Mouse (Mus musculus) G1E-ER4 (cell line): ENCODE data around the gene Dbn1. TPM values are rescaled to one million over a fixed set of nuclear protein-coding genes. Genes with fewer than 3 reads are reported as not detected.

ENCODE experiments used
- GATA1 ChIP-seq: IDR thresholded peaks from one replicate; pipeline ENCODE4 v1.8.0; 2012; ENCODE audit warnings: low read length, inconsistent platforms
- polyA plus RNA-seq: library from polyadenylated mRNA; stranded (reverse); fragments of >175 nt; gene quantifications from 2 replicates; pipeline ENCODE4 v1.2.3, GENCODE M21; 2012

Dbn1 gene
- 0.03 TPM in 1 of 2 replicates, not detected in the other for polyA plus RNA-seq

DNA sequence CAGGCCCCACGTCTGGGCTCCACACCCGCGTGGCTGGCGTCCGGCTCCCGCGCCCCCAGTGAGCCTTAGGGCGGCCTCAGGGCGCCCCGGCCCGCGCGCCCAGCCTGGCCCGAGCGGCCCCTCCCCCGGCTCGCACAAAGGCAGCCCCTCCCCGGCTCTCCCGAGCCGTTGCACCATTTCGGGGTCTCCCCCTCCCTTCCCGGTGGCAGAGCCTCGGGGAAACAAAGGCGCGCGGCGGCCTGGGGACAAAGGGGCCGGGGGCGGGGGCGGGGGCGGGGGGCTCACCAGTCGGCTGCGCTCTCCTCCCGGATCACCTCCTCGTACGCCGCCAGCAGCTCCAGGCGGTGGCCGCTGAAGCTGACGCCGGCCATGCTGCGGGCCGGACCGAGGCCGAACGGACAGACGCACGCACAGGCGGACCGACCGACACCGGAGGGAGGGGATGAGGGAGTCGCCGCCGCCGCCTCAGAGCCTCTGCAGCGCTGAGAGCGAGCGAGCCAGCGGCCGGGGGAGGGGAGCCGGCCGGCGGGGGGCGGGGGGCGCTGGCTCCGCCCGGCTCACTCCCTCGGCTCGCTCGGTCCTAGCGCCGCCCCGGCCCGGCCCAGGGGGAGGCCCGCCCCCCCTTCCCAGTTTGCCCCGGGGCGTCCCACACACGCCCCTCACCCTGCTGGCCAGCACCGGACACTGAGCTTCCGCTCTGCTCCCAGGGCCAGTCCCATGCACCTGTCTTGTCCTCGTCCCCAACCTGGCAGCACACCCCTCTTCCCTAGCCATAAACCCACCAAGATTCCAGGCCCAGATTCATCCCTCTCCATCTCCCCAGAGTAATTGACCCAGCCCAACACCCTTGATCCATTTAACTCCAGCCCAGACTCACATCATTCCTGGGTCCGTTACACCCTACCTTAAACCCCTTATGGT is at the start of gene Dbn1:
Dbn1 (minus strand) TSS at position 534 of the 921 bp plus-strand sequence.
- TF ChIP-seq GATA1: no peak

DNA sequence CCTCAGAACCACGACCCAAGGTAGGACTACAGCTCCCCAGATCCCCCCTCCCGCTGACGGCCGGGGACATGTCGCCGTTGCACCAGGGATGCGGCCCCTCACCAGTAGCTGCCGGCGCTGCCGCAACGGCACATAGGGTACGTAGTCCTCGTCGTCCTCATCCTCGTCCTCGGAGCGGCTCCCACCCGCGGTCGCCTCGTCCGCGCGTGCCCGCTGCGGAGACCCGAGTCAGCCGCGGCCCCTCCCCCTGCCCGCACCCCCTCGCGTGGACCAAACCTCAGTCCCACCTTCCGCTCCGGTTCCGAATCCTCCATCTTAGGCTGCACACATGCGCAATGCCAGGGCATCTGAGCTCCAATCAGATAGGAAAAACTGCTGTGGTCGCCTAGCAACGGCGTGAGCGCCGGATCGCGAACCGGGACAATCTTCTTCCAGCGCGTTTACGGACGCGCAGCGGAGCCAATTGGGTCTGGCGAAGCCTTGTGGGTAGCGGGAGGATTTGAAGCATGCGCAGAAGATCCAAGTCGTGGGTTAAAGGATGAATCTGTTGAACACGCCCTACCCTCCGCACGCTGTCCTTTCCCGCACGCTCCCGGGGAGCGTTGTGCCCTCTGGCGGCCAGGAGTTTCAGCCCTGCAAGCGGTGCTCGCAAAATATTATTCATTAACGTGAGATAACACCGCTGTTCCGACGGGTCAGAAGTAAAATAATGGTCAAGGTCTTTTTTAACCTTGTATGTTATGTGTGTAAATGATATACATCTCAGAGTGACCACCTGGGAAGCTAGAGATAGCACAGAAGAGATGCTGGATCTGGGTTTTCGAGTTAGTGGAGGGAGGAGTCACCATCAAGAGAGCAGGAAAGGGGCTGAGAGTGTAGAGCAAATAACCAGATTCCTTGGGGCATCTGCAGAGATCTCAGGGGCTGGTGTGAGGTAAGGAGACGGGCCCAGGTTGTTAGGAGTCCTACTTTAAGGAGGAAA is 48.6 kb upstream of the Dbn1 start, which contains the start of gene Ddx41:
Ddx41 (minus strand) TSS at position 465 of the 982 bp plus-strand sequence.
- no peak for TF ChIP-seq GATA1

DNA sequence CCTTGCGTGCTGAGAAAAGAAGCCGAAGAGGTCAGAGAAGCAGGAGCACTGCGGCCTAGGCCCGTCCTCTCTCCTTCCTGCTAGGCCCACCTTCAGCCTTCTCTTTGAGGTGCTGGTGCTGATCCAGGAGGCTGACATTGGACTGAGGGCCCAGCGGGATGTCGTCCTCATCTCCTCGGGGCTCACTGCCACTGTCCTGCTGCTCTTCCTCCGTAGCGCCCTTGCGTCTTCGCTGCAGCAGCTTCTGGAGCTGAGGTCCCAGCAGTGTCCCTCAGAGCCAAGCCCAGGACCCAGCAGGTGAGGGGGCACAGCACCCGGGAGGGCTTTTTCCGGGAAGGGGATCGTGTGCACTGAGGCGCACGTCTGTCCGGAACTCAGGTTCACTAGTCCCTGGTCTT is 47.9 kb upstream of the Dbn1 start:
- TF ChIP-seq GATA1: no peak

DNA sequence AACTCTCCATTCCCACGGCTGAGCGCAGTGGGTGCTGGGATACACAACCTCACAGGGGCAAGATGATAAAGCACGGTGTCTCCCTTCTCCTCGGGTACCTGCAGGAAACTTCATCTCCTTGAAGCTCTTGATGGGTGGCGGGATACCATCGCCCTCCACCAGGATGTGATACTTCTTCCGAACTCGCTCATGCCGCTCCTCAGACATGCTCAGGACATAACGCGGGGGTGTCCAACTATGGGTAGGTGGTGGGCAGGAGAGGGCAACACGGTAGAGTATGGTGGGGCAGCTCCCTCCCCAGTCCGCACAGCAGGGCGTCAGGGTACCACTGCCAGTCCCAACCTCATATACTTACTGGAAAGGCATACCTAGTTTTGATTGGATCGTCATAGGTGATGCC is 47.3 kb upstream of the Dbn1 start:
- no peak for TF ChIP-seq GATA1

DNA sequence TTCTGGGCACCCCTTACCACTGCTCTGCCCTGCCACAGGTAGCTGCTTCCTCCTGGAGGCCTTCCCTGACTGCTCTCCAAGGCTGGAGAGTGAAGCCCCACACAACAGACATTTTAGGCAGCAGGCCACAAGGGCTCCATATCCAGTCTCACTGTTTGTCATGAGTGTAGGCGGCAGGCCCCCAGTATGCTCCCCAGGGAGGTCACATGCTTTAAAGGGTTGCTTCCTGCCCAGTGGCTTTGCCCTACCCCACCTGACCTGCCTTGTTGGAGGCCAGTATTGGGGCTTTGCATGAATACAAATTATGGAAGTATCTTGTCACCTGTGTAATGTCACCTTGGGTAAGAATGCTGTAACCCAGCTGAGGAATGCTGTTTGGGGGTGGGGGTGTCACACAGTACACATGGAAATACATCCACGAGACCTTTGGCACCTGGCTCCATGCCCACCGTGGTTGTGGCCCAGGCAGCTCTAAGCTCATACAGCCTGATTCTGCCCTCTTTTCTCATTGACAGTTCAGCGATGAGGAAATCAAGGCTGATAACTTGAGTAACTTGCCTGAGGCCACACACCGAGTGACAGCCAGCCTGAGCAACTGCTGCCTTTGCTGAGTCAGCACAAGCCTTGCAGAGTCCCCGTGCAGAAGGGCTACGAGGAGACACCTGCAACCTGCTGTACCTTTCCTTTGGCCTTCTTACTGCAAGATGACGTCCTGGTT is 41.4 kb upstream of the Dbn1 start, which contains the start of gene Dok3:
Dok3 (minus strand) TSS at position 99 of the 718 bp plus-strand sequence.
- no peak for TF ChIP-seq GATA1

GRCm38 (mm10) chr13:55527834-55528772 is 40.2 kb upstream of the Dbn1 start:
- no peak for TF ChIP-seq GATA1

GRCm38 (mm10) chr13:55527212-55527611 is 39.3 kb upstream of the Dbn1 start:
- no peak for TF ChIP-seq GATA1

GRCm38 (mm10) chr13:55525733-55526553 is 38.0 kb upstream of the Dbn1 start:
- TF ChIP-seq GATA1: no peak

GRCm38 (mm10) chr13:55523951-55524600 is 36.2 kb upstream of the Dbn1 start:
- TF ChIP-seq GATA1: no peak

DNA sequence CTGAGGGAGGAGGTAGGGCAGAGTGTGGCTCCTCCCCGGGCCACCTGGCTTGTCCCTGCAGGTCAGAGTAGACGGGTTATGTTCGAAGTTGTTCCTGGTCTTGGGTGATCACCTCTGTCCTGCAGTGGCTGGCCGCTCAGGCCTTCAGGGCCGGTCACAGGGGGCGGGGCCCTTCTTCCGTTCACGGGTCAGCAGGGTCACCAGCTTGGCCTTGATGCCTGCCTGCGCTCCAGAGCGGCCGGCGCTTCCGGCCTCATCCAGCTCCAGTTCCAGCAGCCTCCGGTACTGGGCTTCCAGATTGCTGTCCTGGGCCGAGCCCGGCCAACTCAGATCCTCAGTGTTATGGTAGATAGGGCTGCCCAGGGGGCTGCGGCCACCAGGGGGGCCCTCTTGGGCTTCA is 35.4 kb upstream of the Dbn1 start:
- TF ChIP-seq GATA1: no peak

GRCm38 (mm10) chr13:55522730-55523129 is 34.8 kb upstream of the Dbn1 start:
- TF ChIP-seq GATA1: no peak

- TF ChIP-seq GATA1: no peak
These were observed 31.7 kb upstream of the Dbn1 start for GRCm38 (mm10) chr13:55519606-55520005.

DNA sequence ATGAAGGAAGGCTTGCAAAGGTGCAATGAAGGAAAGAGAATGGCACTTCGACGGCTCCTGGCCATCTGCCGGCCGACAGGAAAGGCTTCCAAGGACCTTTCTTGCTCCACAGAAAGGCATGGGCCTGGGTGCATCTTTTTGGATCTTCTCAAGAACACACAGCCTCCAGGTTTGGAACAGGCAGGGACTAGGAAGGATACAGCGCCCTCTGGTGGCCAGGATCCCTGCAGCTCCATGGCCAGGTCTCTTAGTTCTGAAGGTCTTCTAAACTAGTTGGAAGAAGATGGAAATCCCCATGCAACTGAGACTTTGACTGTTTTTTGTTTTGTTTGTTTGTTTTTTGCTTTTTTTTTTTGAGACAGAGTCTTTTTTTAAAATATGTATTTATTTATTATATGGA is 29.0 kb upstream of the Dbn1 start:
- TF ChIP-seq GATA1: no peak

- TF ChIP-seq GATA1: no peak
These were observed 25.9 kb upstream of the Dbn1 start for GRCm38 (mm10) chr13:55513828-55514227.
